Mouse (Mus musculus): Measurements from ENCODE around the gene Gpr153. TPM values are rescaled to one million over a fixed set of nuclear protein-coding genes. Genes with fewer than 3 reads are reported as not detected.

Gene Gpr153
- total and polyA plus RNA-seq, 3 experiments, result 0.08 TPM; not detected in 2

DNA sequence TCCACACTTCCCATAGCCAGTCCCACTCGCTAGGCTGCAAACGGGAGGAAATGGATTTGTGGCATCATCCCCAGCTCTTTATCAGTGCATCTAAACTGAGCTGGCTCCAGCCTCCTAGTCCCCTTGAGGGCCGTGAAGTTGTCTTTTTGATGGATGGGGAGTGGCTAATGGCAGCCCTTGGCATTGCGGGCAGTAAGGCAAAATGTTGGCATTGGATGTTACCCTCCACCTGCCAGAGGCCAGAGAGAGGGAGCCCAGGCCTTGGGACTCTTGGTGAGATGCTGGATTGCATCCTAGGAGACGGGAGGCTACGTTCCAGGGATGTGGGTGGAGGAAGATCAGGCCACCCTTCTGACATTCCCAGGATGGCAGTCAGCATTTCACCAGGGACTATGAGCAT lies 32.0 kb downstream of the Gpr153 start:
- no peak for TF ChIP-seq BHLHE40 (IDR thresholded peaks at IDR 0.05; ENCODE audit: borderline replicate concordance, low read depth, low read length)
- TF ChIP-seq USF2 (IDR thresholded peaks at IDR 0.05; ENCODE audit: borderline replicate concordance in 1 of 2, insufficient read depth in 1 of 2, low read depth in 1 of 2, low read length in 2 of 2), result no peak
- TF ChIP-seq UBTF (IDR thresholded peaks at IDR 0.05; ENCODE audit: borderline replicate concordance, insufficient read depth, low read depth, low read length), result no peak
- no peak for TF ChIP-seq GATA1 (IDR thresholded peaks at IDR 0.05; ENCODE audit: low read depth, low read length)
- TF ChIP-seq MYC (IDR thresholded peaks at IDR 0.05; ENCODE audit: low read depth, low read length), result no peak
- TF ChIP-seq GABPA (IDR thresholded peaks at IDR 0.05; ENCODE audit: low read depth, low read length), result no peak
- no peak for TF ChIP-seq EP300 (IDR thresholded peaks at IDR 0.05; ENCODE audit: low read depth in 1 of 2, low read length in 2 of 2)
- no peak for TF ChIP-seq CHD1 (IDR thresholded peaks at IDR 0.05; ENCODE audit: low read depth, low read length)
- TF ChIP-seq SMC3 (IDR thresholded peaks at IDR 0.05; ENCODE audit: low read depth, low read length), result no peak
- TF ChIP-seq CTCF (IDR thresholded peaks at IDR 0.05 in 2 of 3, conservative IDR thresholded peaks at IDR 0.05 in 1 of 3; ENCODE audit: control insufficient read depth in 1 of 3, insufficient read depth in 1 of 3, low read depth in 2 of 3, low read length in 3 of 3, poor library complexity in 1 of 3, severe bottlenecking in 1 of 3), result no peak
- no peak for TF ChIP-seq KAT2A (conservative IDR thresholded peaks at IDR 0.05; ENCODE audit: low read depth, low read length)
- no peak for TF ChIP-seq ZMIZ1 (IDR thresholded peaks at IDR 0.05; ENCODE audit: low read depth, low read length)
- no peak; a peak in 1 of 4 replicates for TF ChIP-seq POLR2A (IDR thresholded peaks at IDR 0.05; ENCODE audit: control insufficient read depth in 1 of 2, insufficient read depth in 1 of 2, low read depth in 1 of 2, low read length in 2 of 2, poor library complexity in 1 of 2)
- TF ChIP-seq CHD2 (IDR thresholded peaks at IDR 0.05; ENCODE audit: low read length), result no peak
- TF ChIP-seq POLR2AphosphoS5 (IDR thresholded peaks at IDR 0.05; ENCODE audit: borderline replicate concordance, low read depth, low read length), result no peak
- TF ChIP-seq NELFE (IDR thresholded peaks at IDR 0.05; ENCODE audit: low read depth, low read length), result no peak
- TF ChIP-seq ZKSCAN1 (IDR thresholded peaks at IDR 0.05; ENCODE audit: low read depth, low read length), result no peak
- no peak for TF ChIP-seq TBP (IDR thresholded peaks at IDR 0.05; ENCODE audit: low read depth, low read length)
- no peak for TF ChIP-seq MYB (IDR thresholded peaks at IDR 0.05; ENCODE audit: low read depth, low read length)
- Histone ChIP-seq H3K9me3 (replicated peaks; ENCODE audit: insufficient read depth, low read length) (no peaks in the 10 kb centered on the region), H3K27ac (ENCODE audit: control insufficient read depth, low read depth, low read length) (no peak overlapping the region), H3K79me2 (ENCODE audit: control insufficient read depth, insufficient read depth, low read length, poor library complexity) (no peaks in the 10 kb centered on the region), H3K4me1 (ENCODE audit: control insufficient read depth in 1 of 2, insufficient read depth in 2 of 2, low read length in 2 of 2) (no peaks in the 10 kb centered on the region), H3K9ac (ENCODE audit: control insufficient read depth, low read depth, low read length, poor library complexity, severe bottlenecking) (no peak overlapping the region), H3K36me3 (ENCODE audit: control insufficient read depth in 1 of 2, insufficient read depth in 2 of 2, low read length in 2 of 2) (no peaks in the 10 kb centered on the region; a peak in 1 of 4 replicates), H3K27me3 (ENCODE audit: control insufficient read depth in 1 of 2, insufficient read depth in 2 of 2, low read length in 2 of 2) (no peaks in the 10 kb centered on the region), H3K4me3 (ENCODE audit: control insufficient read depth in 1 of 2, insufficient read depth in 1 of 2, low read depth in 2 of 2, low read length in 2 of 2) (no peak overlapping the region)
- DNase-seq (ENCODE audit: low read depth, low spot score), result no peak

DNA sequence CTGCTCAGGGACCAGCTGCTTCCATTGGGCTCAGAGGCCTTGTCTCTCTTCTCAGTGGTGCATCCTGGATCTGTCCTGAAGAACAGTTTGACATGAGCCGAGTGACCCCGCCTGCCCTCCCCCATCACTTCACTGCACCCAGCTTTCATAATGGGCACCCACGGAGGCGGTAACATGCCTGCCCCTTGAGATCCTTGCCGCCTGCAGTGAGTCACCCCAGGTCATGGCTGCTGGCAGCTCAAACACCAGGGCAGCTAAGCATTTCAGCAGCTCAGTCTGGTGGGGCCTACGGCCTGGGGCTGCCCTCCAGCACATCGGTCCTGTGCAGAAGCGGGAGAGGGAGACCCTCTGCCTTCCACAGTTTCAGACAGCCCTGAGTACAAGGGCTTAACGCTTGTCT lies 33.5 kb downstream of the Gpr153 start:
- TF ChIP-seq MAZ (IDR thresholded peaks at IDR 0.05; ENCODE audit: low read depth, low read length) (no peak), POLR2AphosphoS2 (IDR thresholded peaks at IDR 0.05; ENCODE audit: low read length) (no peak), ZC3H11A (IDR thresholded peaks at IDR 0.05; ENCODE audit: low read depth, low read length) (no peak), TBP (IDR thresholded peaks at IDR 0.05; ENCODE audit: low read depth, low read length) (no peak), TCF12 (IDR thresholded peaks at IDR 0.05; ENCODE audit: low read depth, low read length) (no peak)
- no peak overlapping the region for H3K27ac ChIP-seq (ENCODE audit: control insufficient read depth, low read depth, low read length)
- H3K4me1 ChIP-seq (ENCODE audit: control insufficient read depth in 1 of 2, insufficient read depth in 2 of 2, low read length in 2 of 2), result no peaks in the 10 kb centered on the region
- no peak overlapping the region for H3K4me3 ChIP-seq (ENCODE audit: control insufficient read depth in 1 of 2, insufficient read depth in 1 of 2, low read depth in 2 of 2, low read length in 2 of 2)
- no peaks in the 10 kb centered on the region; a peak in 1 of 4 replicates for H3K36me3 ChIP-seq (ENCODE audit: control insufficient read depth in 1 of 2, insufficient read depth in 2 of 2, low read length in 2 of 2)
- no peak overlapping the region for H3K9ac ChIP-seq (ENCODE audit: control insufficient read depth, low read depth, low read length, poor library complexity, severe bottlenecking)
- no peaks in the 10 kb centered on the region for H3K9me3 ChIP-seq (replicated peaks; ENCODE audit: insufficient read depth, low read length)
- H3K27me3 ChIP-seq (ENCODE audit: control insufficient read depth in 1 of 2, insufficient read depth in 2 of 2, low read length in 2 of 2), result no peaks in the 10 kb centered on the region
- H3K79me2 ChIP-seq (ENCODE audit: control insufficient read depth, insufficient read depth, low read length, poor library complexity), result no peaks in the 10 kb centered on the region
- no peak for DNase-seq (ENCODE audit: low read depth, low spot score)

Data from MEL (cell line).